Mouse (Mus musculus) c-Kit-positive CD71-positive TER-119-negative erythroid progenitor cells, embryonic 14.5 days (primary cell): Measurements from ENCODE around the gene Mast2.

Source experiments
- DNase-seq: peaks from one replicate; pipeline ENCODE4 v3.0.0-alpha.2; 2013; ENCODE audit warnings: low read depth

Gene Mast2

DNA sequence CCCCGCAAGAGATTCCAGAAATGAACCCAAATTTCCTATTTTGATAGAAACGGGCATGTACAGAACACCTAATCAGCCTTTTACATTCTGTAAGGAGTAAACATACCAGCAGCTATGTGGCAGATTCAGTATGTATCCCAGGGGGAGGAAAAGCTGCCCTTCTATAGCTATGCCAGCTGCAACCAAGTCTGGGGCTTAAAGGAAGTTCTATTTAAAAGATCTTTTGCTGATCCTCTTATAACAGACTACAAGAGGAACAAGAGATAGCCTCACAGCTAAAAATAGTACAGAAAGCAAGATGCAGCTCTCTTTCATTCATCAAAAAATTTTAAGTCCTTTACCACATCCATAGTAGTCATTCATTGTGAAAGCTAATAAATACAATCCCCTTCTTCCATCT lies 57.3 kb downstream of the Mast2 start:
- no peak for DNase-seq

DNA sequence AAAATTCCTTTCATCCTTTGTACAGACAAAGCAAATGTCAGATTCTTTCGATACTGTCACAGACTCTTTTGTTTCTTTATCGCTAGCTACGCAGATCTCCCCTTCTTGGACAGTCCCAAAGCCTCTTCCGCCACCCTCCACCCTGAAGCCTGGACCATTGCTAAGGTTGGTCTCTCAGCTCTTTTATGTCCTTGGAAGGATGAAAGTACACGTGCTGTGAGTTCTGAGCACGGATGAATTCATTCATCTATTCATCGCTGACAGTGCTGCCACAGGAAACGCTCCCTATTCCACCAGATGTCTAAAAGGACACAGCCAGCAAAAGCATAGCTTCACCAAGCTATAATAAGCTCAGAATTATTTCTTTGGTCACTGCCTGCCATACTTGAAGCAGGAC lies 58.0 kb downstream of the Mast2 start:
- DNase-seq, result no peak

DNA sequence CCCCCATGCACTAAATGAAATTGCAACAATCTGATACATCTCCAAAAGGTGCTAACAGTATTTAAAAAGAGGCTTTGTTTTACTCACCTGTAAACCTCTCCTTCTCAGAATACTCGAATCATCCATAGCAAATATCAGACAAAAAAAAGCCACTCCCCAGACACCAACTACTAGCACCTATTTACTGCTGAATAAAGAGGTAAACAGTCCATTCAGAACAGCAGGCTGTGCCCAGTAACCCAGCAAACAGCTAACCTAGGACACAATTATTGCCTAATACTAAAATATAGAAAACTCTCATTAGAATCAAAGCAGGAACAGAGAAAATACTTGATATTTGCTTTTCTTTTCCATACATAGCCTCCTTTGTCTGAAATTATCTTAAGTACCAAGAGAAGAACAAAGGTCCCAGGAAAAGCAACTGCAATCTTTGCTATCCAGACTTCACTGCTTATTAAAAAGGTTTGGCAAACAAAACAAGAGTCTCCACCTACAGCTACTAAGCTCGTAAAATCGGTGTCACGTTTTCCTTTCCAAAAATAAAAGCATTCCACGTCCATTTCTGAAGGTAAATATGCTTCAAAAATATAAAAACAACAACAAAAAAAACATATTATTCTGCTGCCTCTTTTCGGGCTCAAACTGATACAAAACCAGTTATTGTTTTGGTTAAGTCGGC lies 58.6 kb downstream of the Mast2 start:
- no peak for DNase-seq

DNA sequence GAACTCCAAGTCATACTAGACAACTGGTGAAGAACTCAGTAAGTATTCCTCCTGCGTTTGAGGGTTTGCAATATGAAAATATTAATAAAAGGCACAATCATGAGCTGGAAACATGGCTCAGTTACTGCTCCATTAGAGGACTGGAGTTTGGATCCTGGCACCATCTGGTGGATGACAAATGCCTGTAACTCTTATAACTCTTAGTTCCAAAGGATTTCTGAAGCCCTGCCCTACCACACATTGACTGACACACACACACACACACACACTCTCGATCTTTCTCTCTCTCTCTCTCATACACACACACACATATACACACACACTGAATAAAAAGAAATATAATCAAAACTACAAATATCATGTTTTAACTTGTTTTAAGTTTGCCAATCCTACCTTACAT lies 60.1 kb downstream of the Mast2 start:
- DNase-seq, result no peak

DNA sequence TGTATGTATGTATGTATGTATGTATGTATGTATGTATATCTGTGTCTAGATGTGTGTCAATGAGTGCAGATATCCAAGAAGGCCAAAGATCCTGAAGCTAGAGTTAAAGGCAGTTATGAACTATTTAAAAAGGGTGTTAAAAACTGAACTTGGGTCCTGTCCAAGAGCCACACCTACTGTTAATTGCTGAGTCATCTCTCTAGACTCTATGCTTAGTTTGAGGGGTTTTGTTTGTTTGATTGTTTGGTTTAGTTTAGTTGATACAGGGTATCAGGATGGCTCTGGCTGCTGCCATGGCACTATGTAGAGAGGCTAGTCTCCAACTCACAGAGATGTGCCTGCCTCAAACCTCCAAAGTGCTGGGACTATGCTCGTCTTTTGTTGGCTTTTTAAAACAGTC lies 61.3 kb downstream of the Mast2 start:
- peak; percentile 54 for DNase-seq

DNA sequence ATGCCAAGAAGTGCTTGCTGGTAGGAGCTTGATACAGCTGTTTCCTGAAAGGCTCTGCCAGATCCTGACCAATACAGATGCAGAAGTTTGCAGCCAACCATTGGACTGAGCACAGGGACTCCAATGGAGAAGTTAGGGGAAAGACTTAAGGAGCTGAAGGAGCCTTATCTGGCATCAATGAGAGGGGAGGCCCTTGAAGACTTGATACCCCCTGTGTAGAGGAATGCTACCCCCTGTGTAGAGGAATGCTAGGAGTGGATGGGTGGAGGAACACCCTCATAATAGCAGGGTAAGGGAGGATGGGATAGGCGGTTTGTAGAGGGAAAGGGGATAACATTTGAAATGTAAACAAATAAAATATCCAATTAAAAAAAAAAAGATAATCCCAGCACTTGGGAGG lies 65.9 kb downstream of the Mast2 start:
- no peak for DNase-seq

DNA sequence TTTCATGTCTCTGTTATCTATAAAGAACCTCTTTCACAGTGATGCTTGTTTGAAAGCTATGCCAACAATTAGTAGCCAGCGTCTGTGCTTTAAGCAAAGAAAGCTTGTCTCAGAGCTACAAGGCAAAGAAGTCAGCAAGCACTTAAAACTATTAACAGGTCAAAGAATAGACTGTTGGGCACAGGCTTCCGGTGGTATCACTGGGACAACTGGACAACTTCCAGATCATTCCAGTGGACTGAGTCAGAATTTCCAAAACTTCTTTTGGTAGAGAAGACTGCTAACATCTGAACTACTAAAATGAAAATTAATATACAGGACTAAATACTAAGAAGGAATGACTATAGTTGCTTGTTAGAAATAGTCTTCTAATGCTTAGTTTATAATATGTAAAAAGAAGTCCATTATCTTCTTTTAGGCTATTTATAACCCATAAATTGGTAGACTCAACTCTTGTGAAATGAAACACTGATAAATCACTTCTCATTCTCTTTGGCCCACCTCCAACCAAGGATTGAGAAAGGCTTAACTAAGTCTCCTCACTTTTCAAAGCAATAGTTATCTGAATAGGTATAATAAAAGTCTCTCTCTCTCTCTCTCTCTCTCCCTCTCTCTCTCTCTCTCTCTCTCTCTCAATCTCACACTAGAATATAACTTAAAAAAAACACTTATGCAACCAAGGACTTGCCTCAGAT lies 85.9 kb downstream of the Mast2 start:
- DNase-seq, result no peak

DNA sequence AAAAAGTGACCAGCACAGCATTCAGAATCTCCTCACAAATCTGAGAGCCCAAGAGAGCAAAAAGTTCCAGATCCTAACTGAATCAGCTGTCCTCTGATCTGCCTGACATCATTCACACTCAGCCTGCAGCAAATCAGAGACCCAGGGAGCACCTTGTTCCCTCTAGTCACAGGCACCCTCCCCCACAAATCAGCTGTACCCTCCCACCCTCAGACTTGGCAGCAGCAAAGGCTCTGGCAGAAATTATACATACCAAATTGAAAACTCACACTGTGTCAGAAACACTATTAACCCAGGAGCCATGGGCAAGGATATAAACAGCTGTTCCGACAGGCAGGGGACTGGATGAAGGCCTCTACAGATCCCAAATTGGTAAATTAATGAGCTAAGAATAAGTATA lies 92.3 kb downstream of the Mast2 start:
- no peak for DNase-seq

DNA sequence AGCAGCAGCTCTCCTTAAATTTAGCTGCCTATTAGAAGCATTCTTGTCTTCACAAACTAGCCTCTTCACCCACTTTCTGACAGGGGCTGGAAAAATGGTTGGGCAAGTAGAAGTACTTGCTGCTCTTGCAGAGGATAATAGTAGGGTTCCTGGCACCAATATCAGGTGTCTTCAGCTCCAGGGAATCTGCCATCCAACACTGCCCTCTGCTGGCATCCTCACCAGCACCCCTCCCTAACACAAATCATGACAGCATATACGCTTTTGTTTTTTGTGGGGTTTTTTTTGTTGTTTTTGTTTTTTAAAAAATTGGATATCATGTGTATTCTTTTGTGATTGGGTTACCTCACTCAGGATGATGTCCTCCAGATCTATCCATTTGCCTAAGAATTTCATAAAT lies 105.9 kb downstream of the Mast2 start:
- peak; percentile 11 for DNase-seq

DNA sequence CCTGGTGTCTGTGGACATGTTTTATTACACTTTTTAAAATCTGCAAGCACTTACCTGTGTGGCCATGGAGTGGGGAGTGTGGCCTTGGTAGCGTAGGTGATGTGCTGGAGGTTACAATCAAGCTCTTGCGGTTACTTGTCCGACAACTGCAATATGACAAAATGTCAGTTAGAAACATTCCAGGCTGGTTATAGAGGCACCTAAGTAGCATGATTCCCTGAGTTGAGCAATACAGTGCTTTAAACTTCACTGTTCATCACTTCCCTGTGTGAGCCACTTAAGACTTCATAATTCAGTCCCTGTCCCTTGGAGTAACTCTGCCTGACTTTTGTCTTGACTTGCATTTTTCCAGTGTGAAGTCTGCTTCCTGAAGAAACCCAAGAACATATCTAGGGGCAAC lies 111.1 kb downstream of the Mast2 start:
- no peak for DNase-seq

DNA sequence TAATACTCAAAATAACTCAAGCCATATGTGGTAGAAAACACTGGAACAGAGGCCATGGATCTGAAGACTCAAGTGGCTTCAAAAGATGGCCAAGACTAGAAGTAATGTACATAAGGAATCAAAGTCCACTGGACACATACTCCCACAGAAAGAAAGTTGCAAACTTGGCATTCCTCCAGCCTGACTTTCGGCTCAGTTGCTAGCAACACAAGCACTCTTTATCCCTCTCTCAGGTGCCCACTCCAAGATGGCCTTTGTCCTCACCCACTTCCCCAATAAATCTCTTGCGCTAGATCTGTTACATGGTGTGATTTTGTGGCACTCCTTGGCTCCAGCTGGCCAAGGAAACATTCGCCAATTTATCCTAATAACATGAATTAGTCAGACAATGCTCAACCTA lies 111.5 kb downstream of the Mast2 start:
- DNase-seq, result no peak

DNA sequence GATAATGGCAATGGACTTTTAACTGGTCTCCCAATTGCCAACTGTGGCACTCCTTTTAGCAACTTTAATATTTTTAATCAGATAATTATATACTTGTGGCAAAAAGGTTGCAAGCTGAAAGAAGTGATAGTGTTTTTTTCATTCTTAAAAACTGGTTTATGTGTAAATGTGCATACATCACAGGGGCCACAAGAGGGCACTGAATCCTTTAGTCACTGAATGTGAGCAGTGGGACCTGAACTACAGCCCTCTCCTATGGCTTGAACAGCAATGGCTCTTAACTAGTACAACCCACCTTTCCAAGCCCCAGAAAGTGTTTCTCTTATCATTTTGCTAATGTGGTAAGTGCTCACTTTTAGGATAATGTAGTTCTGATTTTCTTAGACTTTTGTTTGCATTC lies 121.9 kb downstream of the Mast2 start:
- DNase-seq, result peak; percentile 34

DNA sequence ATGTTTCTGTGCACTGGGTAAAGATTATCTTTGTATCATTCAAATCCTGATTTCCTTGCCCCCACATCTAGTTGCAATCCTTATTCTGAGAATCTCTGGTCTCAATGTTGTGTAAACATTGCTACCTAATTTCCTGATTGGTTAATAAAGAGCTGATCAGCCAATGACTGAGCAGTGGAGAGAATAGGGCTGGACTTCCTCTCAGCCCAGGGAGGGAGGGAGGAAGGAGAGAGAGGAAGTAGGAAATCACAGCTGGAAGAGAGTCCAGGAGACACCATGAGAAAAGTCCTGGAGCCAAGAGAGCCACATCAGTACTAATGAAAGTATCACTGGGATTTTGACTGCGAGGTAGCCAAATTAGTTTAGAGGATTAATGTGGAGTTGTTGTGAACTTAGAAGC lies 127.7 kb downstream of the Mast2 start:
- DNase-seq, result no peak

DNA sequence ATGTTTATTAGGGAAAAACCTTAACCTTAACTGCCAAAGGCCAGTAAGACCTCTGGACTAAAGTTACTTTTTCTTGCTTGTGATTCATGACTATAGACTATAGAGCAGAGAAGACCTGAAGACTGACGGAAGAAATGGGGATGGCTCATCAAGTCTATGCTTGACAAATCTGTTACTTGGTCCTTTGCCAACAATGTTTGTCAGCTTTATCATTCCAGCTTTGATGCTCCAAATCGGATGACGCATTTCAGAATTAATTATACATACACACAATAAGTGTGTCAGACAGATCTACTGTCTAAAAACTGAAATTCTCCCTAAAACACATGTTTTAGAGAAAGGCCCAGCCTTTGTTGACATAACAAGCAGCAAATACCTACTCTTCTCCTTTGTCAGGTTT lies 134.7 kb downstream of the Mast2 start:
- no peak for DNase-seq

DNA sequence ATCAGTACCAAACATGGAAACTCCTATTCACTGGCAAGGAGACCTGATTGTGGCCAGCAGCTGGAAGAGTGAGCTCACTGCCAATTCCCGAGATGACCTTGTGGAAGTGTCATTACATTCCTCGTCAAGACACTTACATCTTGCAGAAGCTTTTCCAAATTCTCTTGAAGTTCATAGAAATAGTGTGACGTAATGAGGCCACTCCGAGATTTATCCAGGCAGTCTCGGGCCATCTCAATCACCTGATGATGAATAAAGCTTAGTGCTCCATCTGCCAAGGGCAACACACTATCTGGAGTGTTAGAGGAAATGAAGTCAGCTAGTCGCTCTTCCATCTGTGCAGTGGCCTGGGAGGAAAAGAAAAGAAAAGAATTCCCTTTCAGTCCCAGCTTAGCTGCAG lies 141.9 kb downstream of the Mast2 start:
- no peak for DNase-seq

DNA sequence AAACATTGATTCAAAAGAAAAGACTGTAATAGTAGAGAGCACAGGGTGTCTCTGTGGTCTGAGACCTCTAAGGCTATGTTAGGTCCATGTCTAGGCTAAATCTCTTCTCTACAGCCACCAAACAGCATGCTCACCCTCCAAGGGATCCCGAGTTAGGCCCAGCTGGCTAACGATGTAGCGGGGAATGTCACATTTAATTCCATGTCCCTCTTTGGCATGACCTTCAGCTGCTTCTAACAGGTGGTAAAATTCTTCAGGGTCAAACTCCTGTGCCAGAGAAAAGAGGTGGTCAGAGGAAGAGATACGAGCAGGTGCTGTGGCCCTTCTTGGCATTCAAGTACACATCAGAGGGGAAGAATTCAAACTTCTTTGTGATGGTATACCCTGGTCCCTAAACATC lies 146.4 kb downstream of the Mast2 start:
- no peak for DNase-seq

DNA sequence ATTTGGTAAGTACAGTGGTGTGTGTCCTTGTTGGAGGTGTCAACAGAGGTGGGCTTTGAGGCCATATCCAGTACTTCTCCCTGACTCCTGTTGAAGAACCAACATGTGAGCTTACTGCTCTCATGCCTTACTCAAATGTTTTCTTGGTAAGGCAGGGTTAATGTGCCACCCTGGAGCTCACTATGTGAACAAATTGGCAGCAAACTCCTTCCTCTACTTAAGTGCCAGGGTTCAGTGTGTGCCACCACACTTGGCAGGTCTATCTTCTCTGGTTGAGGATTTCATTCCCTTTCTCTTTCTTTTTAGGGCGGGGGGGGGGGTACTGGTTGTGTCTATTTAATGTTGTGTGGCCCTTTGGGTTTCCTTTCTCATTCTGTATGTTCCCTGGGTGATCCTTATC lies 159.4 kb downstream of the Mast2 start:
- DNase-seq, result no peak

DNA sequence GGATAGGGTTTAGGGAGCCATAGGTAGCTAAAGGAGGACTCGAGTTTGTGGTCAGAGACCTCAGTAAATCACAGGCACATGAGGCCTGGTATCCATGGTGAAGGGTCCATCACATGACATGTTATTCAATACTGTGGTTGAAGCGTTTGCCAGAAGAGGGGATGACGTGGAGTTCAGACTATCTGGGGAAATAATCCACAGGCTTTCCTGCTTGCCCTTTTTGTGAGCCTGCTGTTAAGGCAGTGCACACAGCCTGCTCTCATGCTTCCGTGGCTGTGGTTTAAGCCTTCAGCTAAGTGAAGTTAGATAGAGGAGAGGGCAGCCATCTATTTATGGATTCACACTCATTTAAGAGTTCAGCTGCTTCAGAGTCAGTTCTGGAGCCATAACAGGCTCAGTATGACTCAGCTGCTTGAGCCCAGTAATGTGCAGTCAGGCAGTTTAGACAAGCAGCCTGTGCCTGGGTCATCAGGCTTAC lies 163.1 kb downstream of the Mast2 start:
- DNase-seq, result no peak

DNA sequence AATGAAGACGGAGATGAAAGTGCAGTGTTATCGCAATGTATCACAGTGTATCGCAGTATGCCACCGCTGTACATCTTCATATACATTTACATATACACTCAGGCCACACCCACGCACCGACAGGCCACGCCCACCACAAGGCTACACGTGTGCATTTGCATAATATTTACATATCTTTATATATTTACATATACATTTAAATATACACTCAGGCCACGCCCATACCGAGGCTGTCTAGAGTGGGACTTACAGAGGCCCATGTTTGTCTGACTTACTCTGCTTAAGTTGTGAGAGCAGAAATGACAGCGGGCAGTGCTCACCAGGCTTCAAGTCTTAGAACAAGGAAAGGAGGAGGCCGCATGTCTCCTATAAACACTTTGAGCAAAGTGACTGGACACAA lies 170.7 kb downstream of the Mast2 start:
- peak; percentile 54 for DNase-seq

DNA sequence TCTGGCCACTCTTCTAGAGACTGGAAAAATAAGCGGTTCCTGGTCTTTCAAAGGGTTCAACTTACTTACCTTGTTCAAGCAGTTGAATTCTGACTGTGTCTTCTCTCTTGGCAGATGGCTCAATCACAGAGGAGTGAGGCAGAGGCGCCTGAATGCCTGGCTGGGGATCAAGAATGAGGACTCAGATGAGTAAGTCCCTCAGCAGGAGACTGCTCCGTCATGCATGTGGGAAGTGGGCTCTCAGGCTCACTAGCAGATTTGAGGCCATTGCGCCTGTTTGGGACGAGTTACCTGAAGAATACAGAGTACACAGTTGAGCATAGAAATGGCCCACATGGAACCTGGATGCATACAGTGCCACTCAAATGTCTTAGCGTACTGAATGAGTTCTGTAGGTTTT lies 172.4 kb downstream of the Mast2 start:
- DNase-seq, result no peak

DNA sequence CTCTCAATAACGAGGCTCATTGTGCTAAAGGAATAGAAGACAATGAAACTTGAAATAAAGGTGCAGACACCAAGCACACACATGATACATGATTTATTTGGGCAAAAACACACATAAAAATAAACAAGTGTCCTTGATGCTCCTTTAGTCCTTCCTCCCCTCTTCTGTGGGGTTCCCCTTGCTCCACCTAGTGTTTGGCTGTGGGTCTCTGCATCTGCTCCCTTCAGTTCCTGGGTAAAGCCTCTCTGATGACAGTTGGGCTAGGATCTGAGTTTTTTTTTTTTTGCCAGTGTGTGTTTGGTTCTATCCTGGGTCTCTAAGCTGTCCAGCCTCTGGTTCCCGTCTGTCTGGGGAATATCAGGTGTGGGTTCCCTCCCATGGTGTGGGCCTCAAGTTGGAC lies 181.8 kb downstream of the Mast2 start:
- DNase-seq, result no peak

DNA sequence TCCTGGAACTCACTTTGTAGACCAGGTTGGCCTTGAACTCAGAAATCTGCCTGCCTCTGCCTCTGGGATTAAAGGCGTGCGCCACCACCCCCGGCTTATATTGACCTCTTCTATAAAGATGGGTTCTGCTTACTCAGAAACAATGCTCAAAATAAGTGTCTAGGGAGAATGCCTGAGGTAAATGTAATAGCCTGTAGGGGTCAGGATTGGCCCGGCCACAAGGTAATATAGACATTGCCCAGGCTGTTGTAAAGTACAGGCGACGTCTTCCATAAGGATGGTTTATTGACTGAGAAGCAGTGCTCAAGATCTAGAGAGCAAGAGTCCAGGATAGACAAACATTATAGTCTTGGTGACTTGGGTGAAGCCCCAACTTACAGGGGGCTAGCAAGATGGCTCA lies 195.8 kb downstream of the Mast2 start:
- no peak for DNase-seq
